Mouse (Mus musculus) heart, postnatal 0 days (tissue): ENCODE results near the gene Armh2. TPM values are rescaled to one million over a fixed set of nuclear protein-coding genes. Genes with fewer than 3 reads are reported as not detected.
"Not testable (repeated sequence)": the region's sequence is repeated elsewhere in the genome, so short reads cannot be mapped to it uniquely, and the experiment has no call there.

ENCODE experiments used
- ATAC-seq: fragments of 200-750 bp; cut with Nextera tagmentation; 2 replicates; pipeline ENCODE4 v1.8.0; 2017; ENCODE audit warnings: low read depth, moderate number of reproducible peaks, moderate library complexity; ENCODE audit not compliant: insufficient read depth
- DNase-seq: peaks from one replicate; pipeline ENCODE4 v3.0.0-alpha.2; 2016; ENCODE audit warnings: low spot score
- H3K27ac ChIP-seq: fragments of 300-500 bp; sonication (generic); 2 replicates; pipeline ENCODE4 v1.5.1; 2014; ENCODE audit warnings: low read depth, mild to moderate bottlenecking
- H3K27me3 ChIP-seq: fragments of 300-500 bp; sonication (generic); 2 replicates; pipeline ENCODE4 v1.6.1; 2014; ENCODE audit warnings: low read length, mixed read lengths; ENCODE audit not compliant: control insufficient read depth, insufficient read depth
- H3K36me3 ChIP-seq: fragments of 300-500 bp; sonication (generic); replicated peaks from 2 replicates; pipeline ENCODE4 v1.6.1; 2014; ENCODE audit warnings: low read length, mixed read lengths; ENCODE audit not compliant: control insufficient read depth, insufficient read depth
- H3K4me1 ChIP-seq: fragments of 300-500 bp; sonication (generic); 2 replicates; pipeline ENCODE4 v1.6.1; 2014; ENCODE audit warnings: antibody characterized with exemption; ENCODE audit not compliant: control insufficient read depth, insufficient read depth
- H3K4me2 ChIP-seq: fragments of 300-500 bp; sonication (generic); 2 replicates; pipeline ENCODE4 v1.6.1; 2014; ENCODE audit warnings: low read depth, mild to moderate bottlenecking, low read length, moderate library complexity
- H3K4me3 ChIP-seq: fragments of 300-500 bp; sonication (generic); 2 replicates; pipeline ENCODE4 v1.5.1; 2014; ENCODE audit warnings: low read depth, low read length
- H3K9ac ChIP-seq: fragments of 300-500 bp; sonication (generic); replicated peaks from 2 replicates; pipeline ENCODE4 v1.6.1; 2014; ENCODE audit warnings: low read depth, low read length, mixed read lengths
- H3K9me3 ChIP-seq: fragments of 300-500 bp; sonication (generic); replicated peaks from 2 replicates; pipeline ENCODE4 v1.6.1; 2016; ENCODE audit warnings: low read length; ENCODE audit not compliant: control insufficient read depth
- CTCF ChIP-seq: IDR thresholded peaks from 2 replicates; pipeline ENCODE4 v1.5.1; 2016; ENCODE audit warnings: antibody characterized with exemption, control low read depth, low read depth
- EP300 ChIP-seq: IDR thresholded peaks from 2 replicates; pipeline ENCODE4 v1.6.1; 2016; ENCODE audit warnings: antibody characterized with exemption, low read depth
- WGBS: fragments of 180-500 bp; shearing (Covaris S2); extraction: QIAGEN DNeasy Blood & Tissue Kit; methylation state at CpG from one replicate; pipeline ENCODE4 v1.1.7; 2014; 5-methylcytosine and 5-hydroxymethylcytosine counted together
- polyA plus RNA-seq: library from polyadenylated mRNA; unstranded; fragments of >200 nt; fragmentation: Nextera tagmentation; extraction: Ambion mirVana; gene quantifications from 2 replicates; pipeline ENCODE4 v1.2.1, GENCODE M21; 2015
- total RNA-seq: library from RNA; depleted of rRNA; stranded (reverse); fragments of >200 nt; gene quantifications from 2 replicates; pipeline ENCODE4 v1.2.3, GENCODE M21; 2014; ENCODE audit warnings: low replicate concordance

Gene Armh2
- total and polyA plus RNA-seq, 2 experiments from 2014 or later: not detected

GRCm38 (mm10) chr13:24762254-24762653 lies 21.2 kb downstream of the Armh2 start:
- WGBS: 23% methylated on average over 4 of the region's 4 CpGs
- ATAC-seq: no peak
- H3K4me1 ChIP-seq: peaks cover 11% of the 10 kb centered on the region; the same call in 1 of the 2 replicates
- H3K9ac ChIP-seq: peak overlapping the region; percentile 57; the same call in 1 of the 2 replicates
- peak overlapping the region; percentile 65 for H3K4me2 ChIP-seq
- H3K36me3 ChIP-seq: peaks cover 24% of the 10 kb centered on the region; the same call in 1 of the 2 replicates
- H3K27me3 ChIP-seq: no peaks in the 10 kb centered on the region
- H3K27ac ChIP-seq: peak overlapping the region; percentile 93
- TF ChIP-seq CTCF (no peak), EP300 (no peak)
- DNase-seq: no peak
- peak overlapping the region; percentile 83 for H3K4me3 ChIP-seq
- H3K9me3 ChIP-seq: no peaks in the 10 kb centered on the region

GRCm38 (mm10) chr13:24767809-24768208 lies 26.8 kb downstream of the Armh2 start:
- H3K9ac ChIP-seq, H3K9me3 ChIP-seq, DNase-seq, H3K4me2 ChIP-seq, H3K36me3 ChIP-seq, H3K4me1 ChIP-seq, H3K27ac ChIP-seq, H3K4me3 ChIP-seq, H3K27me3 ChIP-seq, ATAC-seq: not testable (repeated sequence)
- WGBS: 70% methylated on average over 4 of the region's 4 CpGs

- H3K9me3 ChIP-seq, H3K4me2 ChIP-seq, H3K9ac ChIP-seq, H3K27ac ChIP-seq, H3K36me3 ChIP-seq, H3K27me3 ChIP-seq, H3K4me3 ChIP-seq, DNase-seq, ATAC-seq, H3K4me1 ChIP-seq: not testable (repeated sequence)
- 91% methylated on average over 10 of the region's 10 CpGs for whole genome bisulfite sequencing
These were observed 30.4 kb downstream of the Armh2 start for GRCm38 (mm10) chr13:24771482-24771881.

DNA sequence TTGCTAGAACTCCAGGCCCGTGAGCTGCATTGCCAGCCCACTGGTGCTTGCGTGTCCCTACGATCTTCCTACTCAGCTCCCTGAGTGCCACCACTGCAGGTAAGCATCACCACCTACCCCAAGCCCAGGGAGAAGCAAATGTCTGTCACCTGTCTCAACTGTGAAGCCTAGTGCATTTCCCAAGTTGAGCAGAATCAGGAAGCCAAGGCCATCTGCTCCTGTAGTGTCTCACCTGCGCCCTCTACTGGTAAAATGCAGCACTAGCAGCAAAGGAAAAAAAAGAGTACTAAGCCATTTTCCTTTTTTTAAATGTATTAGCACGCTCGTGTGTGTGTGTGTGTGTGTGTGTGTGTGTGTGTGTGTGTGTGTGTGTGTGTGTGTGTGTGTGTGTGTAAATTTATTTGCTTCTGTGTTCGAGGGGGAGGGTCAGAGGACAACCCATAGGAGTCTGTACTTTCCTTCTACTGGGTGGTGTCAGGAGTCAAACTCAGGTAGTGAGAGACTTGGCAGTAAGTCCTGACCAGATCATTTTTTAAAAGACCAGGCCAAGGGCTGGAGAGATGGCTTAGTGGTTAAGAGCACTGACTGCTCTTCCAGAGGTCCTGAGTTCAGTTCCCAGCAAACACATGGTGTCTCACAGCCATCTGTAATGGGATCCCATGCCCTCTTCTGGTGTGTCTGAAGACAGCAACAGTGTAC lies 35.3 kb downstream of the Armh2 start:
- peak; percentile 81 for DNase-seq
- 40% methylated on average over 7 of the region's 7 CpGs for WGBS
- no peak for TF ChIP-seq EP300
- TF ChIP-seq CTCF: peak; percentile 93

GRCm38 (mm10) chr13:24778026-24778425 lies 37.0 kb downstream of the Armh2 start:
- Histone ChIP-seq H3K4me3 (no peak overlapping the region), H3K9ac (no peak overlapping the region), H3K9me3 (no peaks in the 10 kb centered on the region), H3K27ac (no peak overlapping the region), H3K4me1 (no peaks in the 10 kb centered on the region), H3K27me3 (no peaks in the 10 kb centered on the region), H3K36me3 (no peaks in the 10 kb centered on the region), H3K4me2 (no peak overlapping the region)
- WGBS: 68% methylated on average over 2 of the region's 2 CpGs
- DNase-seq: no peak
- no peak for ATAC-seq
- no peak for TF ChIP-seq CTCF
- TF ChIP-seq EP300: no peak

More for the DNA sequence above, 35.3 kb downstream of the Armh2 start:
- Histone ChIP-seq H3K9ac (no peak overlapping the region), H3K36me3 (no peaks in the 10 kb centered on the region), H3K4me1 (no peaks in the 10 kb centered on the region), H3K4me3 (no peak overlapping the region), H3K27ac (no peak overlapping the region), H3K9me3 (no peaks in the 10 kb centered on the region), H3K27me3 (no peaks in the 10 kb centered on the region), H3K4me2 (no peak overlapping the region)
- peak; percentile 44; the same call in 1 of the 2 replicates for ATAC-seq

GRCm38 (mm10) chr13:24778706-24779380 lies 37.8 kb downstream of the Armh2 start:
- 59% methylated on average over 8 of the region's 8 CpGs for WGBS

More at GRCm38 (mm10) chr13:24778706-24779380, 37.8 kb downstream of the Armh2 start:
- no peaks in the 10 kb centered on the region for H3K4me1 ChIP-seq
- no peaks in the 10 kb centered on the region for H3K9me3 ChIP-seq
- no peak overlapping the region for H3K27ac ChIP-seq
- H3K27me3 ChIP-seq: no peaks in the 10 kb centered on the region
- H3K4me2 ChIP-seq: no peak overlapping the region
- DNase-seq: no peak
- ATAC-seq: no peak
- TF ChIP-seq EP300 (no peak), CTCF (no peak)
- no peak overlapping the region for H3K9ac ChIP-seq
- H3K36me3 ChIP-seq: no peaks in the 10 kb centered on the region
- no peak overlapping the region for H3K4me3 ChIP-seq
